Mouse (Mus musculus) CH12.LX (cell line): ENCODE results near the gene Man1b1. TPM values are rescaled to one million over a fixed set of nuclear protein-coding genes. Genes with fewer than 3 reads are reported as not detected.

Experiments used
- DNase-seq: peaks from one replicate; pipeline ENCODE4 v3.0.0-alpha.2; 2013; ENCODE audit errors: extremely low read depth
- H3K27ac ChIP-seq: 2 replicates; pipeline ENCODE4 v1.5.1; 2012; ENCODE audit warnings: low read depth, mild to moderate bottlenecking, control low read depth, moderate library complexity; ENCODE audit not compliant: insufficient read depth
- H3K27me3 ChIP-seq: replicated peaks from 2 replicates; pipeline ENCODE3; 2012; ENCODE audit warnings: inconsistent platforms
- H3K36me3 ChIP-seq, 2 experiments: replicated peaks in 1 of 2; 2 replicates each; pipeline versions ENCODE3 to v1.6.1; 2012; ENCODE audit warnings: inconsistent platforms in 1 of 2, low read length in 1 of 2, mild to moderate bottlenecking in 1 of 2, mixed read lengths in 1 of 2, moderate library complexity in 1 of 2; ENCODE audit not compliant: control insufficient read depth in 1 of 2, insufficient read depth in 1 of 2
- H3K4me1 ChIP-seq, 2 experiments: 2 replicates each; pipeline ENCODE4 v1.6.1; 2012; ENCODE audit warnings: inconsistent platforms in 1 of 2, moderate library complexity in 1 of 2; ENCODE audit not compliant: insufficient read depth in 2 of 2, control insufficient read depth in 1 of 2
- H3K4me2 ChIP-seq: 2 replicates; pipeline ENCODE4 v1.6.1; 2012; ENCODE audit warnings: low read depth, mild to moderate bottlenecking, control low read depth; ENCODE audit not compliant: poor library complexity, insufficient read depth, severe bottlenecking
- H3K4me3 ChIP-seq, 3 experiments: fragments of 150-350 bp in 1 of 3; sonication (generic) in 1 of 3; replicated peaks in 1 of 3; 2 replicates each; pipeline versions ENCODE3 to v1.5.1; 2011 to 2012; ENCODE audit warnings: low read depth in 2 of 3, low read length in 2 of 3, mild to moderate bottlenecking in 2 of 3, moderate library complexity in 2 of 3, control low read depth in 1 of 3, improper control_type of control experiment in 1 of 3, inconsistent platforms in 1 of 3, mixed read lengths in 1 of 3; ENCODE audit not compliant: poor library complexity in 1 of 3
- H3K79me2 ChIP-seq: replicated peaks from 2 replicates; pipeline ENCODE4 v1.6.1; 2012; ENCODE audit warnings: mild to moderate bottlenecking, moderate library complexity; ENCODE audit not compliant: control insufficient read depth, poor library complexity, insufficient read depth, severe bottlenecking; ENCODE audit errors: extremely low read depth
- H3K9ac ChIP-seq: 2 replicates; pipeline ENCODE4 v1.6.1; 2012; ENCODE audit warnings: low read depth, mild to moderate bottlenecking, control low read depth, moderate library complexity; ENCODE audit not compliant: insufficient read depth
- H3K9me3 ChIP-seq: replicated peaks from 2 replicates; pipeline ENCODE3; 2012; ENCODE audit warnings: low read length, inconsistent platforms, mixed read lengths
- BHLHE40 ChIP-seq: IDR thresholded peaks from 2 replicates; pipeline ENCODE4 v1.6.1; 2011; ENCODE audit warnings: mild to moderate bottlenecking, low read depth, low read length, improper control_type of control experiment
- CHD1 ChIP-seq: IDR thresholded peaks from 2 replicates; pipeline ENCODE4 v1.6.1; 2012; ENCODE audit warnings: low read depth, low read length, improper control_type of control experiment, inconsistent platforms
- E2F4 ChIP-seq: IDR thresholded peaks from 2 replicates; pipeline ENCODE4 v1.6.1; 2011; ENCODE audit warnings: low read depth, low read length, improper control_type of control experiment; ENCODE audit not compliant: insufficient replicate concordance
- EP300 ChIP-seq: IDR thresholded peaks from 2 replicates; pipeline ENCODE4 v1.6.1; 2011; ENCODE audit warnings: low read length, improper control_type of control experiment
- ETS1 ChIP-seq: conservative IDR thresholded peaks from 2 replicates; pipeline ENCODE4 v1.6.1; 2012; ENCODE audit warnings: low read depth, mild to moderate bottlenecking, inconsistent platforms, low read length, improper control_type of control experiment, moderate library complexity
- HCFC1 ChIP-seq: IDR thresholded peaks from 2 replicates; pipeline ENCODE4 v1.6.1; 2012; ENCODE audit warnings: low read depth, mild to moderate bottlenecking, inconsistent platforms, low read length, improper control_type of control experiment
- JUN ChIP-seq: IDR thresholded peaks from 2 replicates; pipeline ENCODE4 v1.6.1; 2011; ENCODE audit warnings: low read depth, mild to moderate bottlenecking, low read length, improper control_type of control experiment, moderate library complexity; ENCODE audit not compliant: insufficient read depth
- JUND ChIP-seq: conservative IDR thresholded peaks from 2 replicates; pipeline ENCODE4 v1.6.1; 2011; ENCODE audit warnings: low read depth, low read length, improper control_type of control experiment
- MAFK ChIP-seq: IDR thresholded peaks from 2 replicates; pipeline ENCODE4 v1.6.1; 2011; ENCODE audit warnings: low read length, improper control_type of control experiment; ENCODE audit not compliant: insufficient replicate concordance
- MEF2A ChIP-seq: IDR thresholded peaks from 2 replicates; pipeline ENCODE4 v1.6.1; 2014; ENCODE audit warnings: low read depth, mild to moderate bottlenecking, inconsistent platforms, low read length, improper control_type of control experiment, borderline replicate concordance
- MYC ChIP-seq: IDR thresholded peaks from 2 replicates; pipeline ENCODE4 v1.6.1; 2011; ENCODE audit warnings: low read depth, mild to moderate bottlenecking, improper control_type of control experiment, low read length
- NRF1 ChIP-seq: IDR thresholded peaks from 2 replicates; pipeline ENCODE4 v1.6.1; 2014; ENCODE audit warnings: low read depth, mild to moderate bottlenecking, inconsistent platforms, low read length, improper control_type of control experiment, moderate library complexity
- PAX5 ChIP-seq: IDR thresholded peaks from 2 replicates; pipeline ENCODE4 v1.6.1; 2012; ENCODE audit warnings: low read length, inconsistent platforms, mixed read lengths
- POLR2AphosphoS2 ChIP-seq: IDR thresholded peaks from 2 replicates; pipeline ENCODE4 v1.6.1; 2011; ENCODE audit warnings: low read depth, low read length, improper control_type of control experiment
- RAD21 ChIP-seq: IDR thresholded peaks from 2 replicates; pipeline ENCODE4 v1.6.1; 2011; ENCODE audit warnings: low read depth, mild to moderate bottlenecking, low read length, improper control_type of control experiment, moderate library complexity
- RCOR1 ChIP-seq: conservative IDR thresholded peaks from 2 replicates; pipeline ENCODE4 v1.6.1; 2012; ENCODE audit warnings: low read depth, mild to moderate bottlenecking, inconsistent platforms, low read length, improper control_type of control experiment
- SIN3A ChIP-seq: IDR thresholded peaks from 2 replicates; pipeline ENCODE4 v1.6.1; 2012; ENCODE audit warnings: low read length, improper control_type of control experiment, inconsistent platforms
- TBP ChIP-seq: conservative IDR thresholded peaks from 2 replicates; pipeline ENCODE4 v1.6.1; 2011; ENCODE audit warnings: low read depth, low read length, improper control_type of control experiment
- TCF12 ChIP-seq: IDR thresholded peaks from 2 replicates; pipeline ENCODE4 v1.6.1; 2014; ENCODE audit warnings: low read depth, mild to moderate bottlenecking, inconsistent platforms, low read length, improper control_type of control experiment
- UBTF ChIP-seq: IDR thresholded peaks from 2 replicates; pipeline ENCODE4 v1.6.1; 2012; ENCODE audit warnings: low read depth, mild to moderate bottlenecking, inconsistent platforms, low read length, improper control_type of control experiment, moderate library complexity
- ZC3H11A ChIP-seq: IDR thresholded peaks from 2 replicates; pipeline ENCODE4 v1.6.1; 2012; ENCODE audit warnings: low read depth, mild to moderate bottlenecking, inconsistent platforms, low read length, improper control_type of control experiment
- ZKSCAN1 ChIP-seq: IDR thresholded peaks from 2 replicates; pipeline ENCODE4 v1.6.1; 2012; ENCODE audit warnings: low read depth, inconsistent platforms, low read length, improper control_type of control experiment, borderline replicate concordance
- dilution Hi-C: fragments of 300-500 bp; cut with MboI; formaldehyde crosslinking; loops from 2 replicates; pipeline ENCODE4 v1.14.3; 2020; ENCODE audit warnings: low sequenced_read_pairs; ENCODE audit not compliant: extremely low pct_unique_long_range_greater_than_20kb, extremely low pct_ligation_motif_present
- in situ Hi-C: fragments of 300-500 bp; cut with MboI; formaldehyde crosslinking; loops from 3 replicates; pipeline ENCODE4 v1.14.3; 2019; ENCODE audit warnings: low sequenced_read_pairs, low pct_ligation_motif_present, low pct_unique_long_range_greater_than_20kb, mixed read lengths
- polyA plus RNA-seq: library from polyadenylated mRNA; unstranded; fragments of >175 nt; gene quantifications from 2 replicates; pipeline ENCODE4 v1.2.1, GENCODE M21; 2012; ENCODE audit warnings: low read depth; ENCODE audit not compliant: insufficient read length
- total RNA-seq, 2 experiments: library from RNA; depleted of rRNA; stranded (reverse); fragments of 300-350 nt in 1 of 2; fragments of >200 nt in 1 of 2; gene quantifications; 2 replicates each; pipeline ENCODE4 v1.2.3; 2012 to 2014

Man1b1 gene
- total and polyA plus RNA-seq, 3 experiments = 39.3 to 68.8 (median 45.7) TPM

- Histone ChIP-seq H3K27ac (no peak overlapping the region), H3K4me2 (no peak overlapping the region), H3K4me3 (no peak overlapping the region), H3K36me3 (peaks cover 50 to 63% of the 10 kb centered on the region in 2 experiments), H3K79me2 (no peaks in the 10 kb centered on the region), H3K27me3 (no peaks in the 10 kb centered on the region)
- dilution Hi-C loops (no loop called here), in situ Hi-C loops (no loop called here)
- TF ChIP-seq ZKSCAN1 = no peak
- no peak for TF ChIP-seq TCF12
- no peak for TF ChIP-seq SIN3A
- TF ChIP-seq ETS1 = no peak
- no peak for TF ChIP-seq CHD1
- no peak for TF ChIP-seq HCFC1
- TF ChIP-seq RAD21 = no peak
- no peak for TF ChIP-seq RCOR1
- no peak for TF ChIP-seq JUND
- TF ChIP-seq POLR2AphosphoS2 = no peak; the same call in 1 of the 2 replicates
- no peak for TF ChIP-seq UBTF
- TF ChIP-seq BHLHE40 = no peak
- TF ChIP-seq JUN = no peak
- no peak for TF ChIP-seq E2F4
- TF ChIP-seq EP300 = no peak
- TF ChIP-seq MAFK = no peak
- TF ChIP-seq PAX5 = no peak
- no peak for TF ChIP-seq TBP
- TF ChIP-seq NRF1 = no peak
- TF ChIP-seq, all 38 proteins: peak for 0
- Histone ChIP-seq H3K9me3 (no peaks in the 10 kb centered on the region), H3K4me1 (peaks cover 9 to 30% of the 10 kb centered on the region in 2 experiments), H3K9ac (no peak overlapping the region)
- DNase-seq = no peak
Measured at GRCm38 (mm10) chr2:25354211-25354610, 22.1 kb downstream of the Man1b1 start.

- Histone ChIP-seq H3K4me1 (peaks cover 9 to 30% of the 10 kb centered on the region in 2 experiments), H3K4me3 (peak overlapping the region; percentile 67 to 91 (median 81)), H3K9ac (peak overlapping the region; percentile 45), H3K79me2 (no peaks in the 10 kb centered on the region), H3K4me2 (peak overlapping the region; percentile 76), H3K27me3 (no peaks in the 10 kb centered on the region), H3K9me3 (no peaks in the 10 kb centered on the region), H3K27ac (no peak overlapping the region), H3K36me3 (peaks cover 37 to 62% of the 10 kb centered on the region in 2 experiments)
- DNase-seq = no peak
- TF ChIP-seq MYC = 0 out of 2 replicates have a peak, but pooled peaks have one; percentile 14
- TF ChIP-seq ZC3H11A = no peak
- no peak for TF ChIP-seq MEF2A
- no peak for TF ChIP-seq E2F4
- in situ Hi-C loops = no loop called here
- dilution Hi-C loops = no loop called here
Measured at GRCm38 (mm10) chr2:25355419-25356066, 23.4 kb downstream of the Man1b1 start.
